Mouse (Mus musculus) cerebellum, adult 9-10 months (tissue): ENCODE results near the gene Arhgef17.

ENCODE experiments used
- DNase-seq: peaks from one replicate; pipeline ENCODE4 v3.0.0; 2022

The Arhgef17 gene

DNA sequence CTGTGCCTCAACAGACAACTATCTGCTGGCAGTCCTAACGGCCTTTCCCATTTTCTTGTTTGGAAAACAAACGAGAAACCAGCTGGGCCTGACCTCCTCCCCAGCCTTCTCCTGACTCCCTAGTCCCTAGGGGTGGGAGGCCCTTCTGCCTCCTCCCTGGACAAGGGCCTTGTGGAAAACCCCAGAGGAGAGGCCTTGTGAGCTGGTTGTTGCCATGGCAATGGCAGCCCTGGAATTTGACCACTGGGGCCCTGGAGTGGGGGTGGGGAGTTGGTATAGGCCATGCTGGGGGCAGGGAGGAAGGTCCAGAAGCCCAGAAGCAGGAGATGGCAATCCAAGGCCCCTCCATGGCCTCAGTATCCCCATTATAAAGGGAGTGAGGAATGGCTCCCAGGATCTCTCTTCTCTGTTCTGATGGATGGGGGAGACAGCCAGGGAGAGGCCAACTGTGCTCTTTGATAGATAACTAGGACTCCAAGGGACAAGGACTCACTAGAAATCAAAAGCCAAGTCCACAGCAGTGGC, 20.6 kb downstream of the Arhgef17 start:
- DNase-seq: no peak

- DNase-seq: no peak
These were observed 23.3 kb downstream of the Arhgef17 start for GRCm38 (mm10) chr7:100908567-100908966.

DNA sequence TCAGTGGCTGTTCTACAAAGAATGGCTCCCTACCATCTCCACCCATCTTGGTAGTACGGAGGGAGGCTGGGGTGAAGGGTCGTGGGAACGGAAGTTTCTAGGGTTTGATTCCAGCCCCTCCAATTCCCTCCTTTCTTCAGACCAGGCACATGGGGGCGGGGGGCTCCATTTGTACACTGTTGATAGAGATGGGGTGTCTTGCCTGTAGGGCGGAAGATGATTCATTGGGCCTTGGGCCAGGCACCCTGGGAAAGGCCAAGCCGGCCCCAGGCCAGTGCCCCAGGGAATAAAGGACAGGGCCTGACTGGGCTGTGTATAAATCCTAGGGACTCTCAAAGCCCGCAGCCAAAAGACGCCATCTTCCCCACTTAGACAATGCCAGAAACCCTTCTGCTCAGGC, 23.8 kb downstream of the Arhgef17 start:
- no peak for DNase-seq

DNA sequence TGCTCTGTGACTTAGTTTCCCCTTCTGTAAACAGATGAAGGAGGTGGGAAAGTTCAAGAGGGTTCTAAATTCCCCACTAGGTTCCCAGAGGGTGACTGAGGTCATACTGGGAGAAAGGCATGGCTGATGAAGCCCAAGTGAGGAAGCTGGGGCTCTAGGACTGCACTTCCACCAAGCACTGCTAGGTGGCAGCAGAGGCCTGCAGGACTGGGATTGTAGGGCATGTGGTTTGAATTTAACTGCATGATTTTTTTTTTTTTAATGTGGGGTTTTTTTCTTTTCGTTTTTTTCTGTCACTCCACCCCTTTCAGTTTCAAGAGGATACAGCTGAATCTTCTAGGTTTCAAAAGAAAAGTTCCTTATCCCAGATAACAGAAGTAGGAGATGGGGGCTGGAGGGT, 24.7 kb downstream of the Arhgef17 start:
- peak; percentile 82 for DNase-seq

DNA sequence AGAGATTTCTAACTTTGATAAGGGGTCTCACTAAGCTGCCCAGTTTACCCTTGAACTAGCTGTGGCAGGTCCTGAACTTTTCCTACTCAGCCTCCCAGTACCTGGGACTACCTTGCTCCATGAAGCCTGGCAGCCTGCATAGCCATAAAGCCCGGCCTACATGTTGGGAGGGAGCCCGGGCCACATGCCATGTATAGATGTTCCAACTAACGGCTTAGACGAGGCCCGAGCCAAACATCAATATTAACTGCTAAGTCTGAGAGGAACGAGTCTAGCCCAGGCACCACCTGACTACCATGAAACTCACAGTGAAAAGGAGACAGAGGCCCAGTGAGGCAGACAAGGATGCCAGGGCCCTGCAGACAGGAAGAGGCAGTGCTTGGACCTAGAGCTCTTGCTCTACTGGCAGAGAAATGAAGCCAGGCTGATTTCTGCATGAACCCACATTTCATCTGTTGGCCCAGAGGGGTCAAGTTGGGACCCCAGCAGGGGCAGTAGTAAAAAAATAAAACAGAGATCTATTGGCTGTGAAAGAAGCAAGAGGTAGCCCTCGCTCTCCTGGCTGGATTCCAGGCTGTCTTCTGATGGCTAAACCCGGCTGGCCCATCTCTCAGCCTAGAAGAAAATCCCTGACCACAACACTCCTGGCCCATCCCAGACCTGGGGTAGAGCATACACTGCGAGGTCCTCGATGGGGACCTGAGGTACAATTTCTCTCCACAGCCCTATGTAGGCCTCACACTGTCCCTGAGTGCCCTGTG, 25.7 kb downstream of the Arhgef17 start:
- DNase-seq: no peak

DNA sequence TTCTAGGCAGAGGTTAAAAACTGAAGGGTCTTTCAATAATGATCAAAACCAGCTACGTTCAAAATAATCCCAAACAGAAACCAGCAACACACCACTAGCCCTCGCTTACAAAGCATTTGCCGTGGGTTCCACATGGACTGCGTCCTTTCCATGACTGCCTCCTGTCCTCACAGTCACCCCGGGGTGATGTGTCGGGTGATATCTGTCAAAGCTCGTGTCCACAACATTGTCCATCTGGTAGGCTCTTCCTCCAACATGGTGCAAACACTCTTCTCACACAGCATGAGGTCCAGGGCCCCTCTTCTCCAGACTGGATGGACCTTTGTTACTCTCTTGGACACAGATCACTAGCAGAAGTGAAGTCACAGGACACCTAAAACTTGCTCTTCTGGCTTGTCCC, 26.9 kb downstream of the Arhgef17 start:
- DNase-seq: no peak

GRCm38 (mm10) chr7:100904612-100905011, 27.3 kb downstream of the Arhgef17 start:
- DNase-seq: no peak

DNA sequence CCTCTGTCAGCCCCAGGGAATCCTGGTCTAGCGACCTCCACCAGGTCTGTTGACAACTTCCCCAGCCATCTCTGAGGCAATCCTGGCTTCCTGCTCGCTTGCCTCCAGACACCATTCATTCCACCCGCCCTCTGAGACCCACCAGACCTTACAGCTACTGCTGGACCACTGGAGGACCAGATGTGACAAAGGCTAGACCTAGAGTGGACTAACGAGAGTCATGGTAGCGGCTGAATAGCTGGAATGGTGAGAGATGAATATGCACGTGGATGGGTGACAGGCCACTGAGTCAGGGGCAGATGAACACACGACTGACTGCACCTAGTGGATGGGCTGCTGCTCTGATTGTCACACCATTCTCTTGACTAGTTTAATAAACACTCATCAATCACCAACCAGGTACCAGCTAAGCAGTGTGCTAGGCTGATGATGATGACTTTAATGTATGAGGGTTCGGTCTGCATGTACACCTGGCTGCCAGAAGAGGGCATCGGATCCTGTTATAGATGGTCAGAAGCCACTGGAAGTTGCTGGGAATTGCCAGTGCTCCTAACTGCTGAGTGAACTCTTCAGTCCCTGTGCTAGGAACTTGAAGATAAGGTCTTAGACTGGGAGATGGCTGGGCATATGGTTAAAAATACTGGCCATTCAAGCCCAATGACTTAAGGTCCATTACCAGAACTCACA, 29.3 kb downstream of the Arhgef17 start:
- DNase-seq: peak; percentile 18

DNA sequence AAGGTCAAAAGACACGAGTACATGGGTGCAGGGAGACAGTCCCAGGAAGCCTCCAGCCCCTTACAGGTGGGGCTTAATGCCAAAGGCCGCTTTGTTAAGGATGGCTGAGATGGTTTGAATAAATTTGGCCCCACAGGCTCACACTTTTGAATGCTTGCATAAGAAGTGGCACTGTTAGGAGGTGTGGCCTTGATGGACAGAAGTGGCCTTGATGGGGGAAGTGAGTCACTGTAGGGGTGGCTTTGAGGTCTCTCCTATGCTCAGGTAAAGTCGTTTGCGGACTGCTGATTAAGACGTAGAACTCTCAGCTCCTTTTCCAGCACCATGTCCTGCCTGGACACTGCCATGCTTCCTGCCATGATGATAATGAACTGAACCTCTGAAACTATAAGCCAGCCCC, 34.1 kb downstream of the Arhgef17 start:
- no peak for DNase-seq

GRCm38 (mm10) chr7:100894833-100895226, 37.1 kb downstream of the Arhgef17 start:
- peak; percentile 50 for DNase-seq

- peak; percentile 75 for DNase-seq
These were observed 37.7 kb downstream of the Arhgef17 start for GRCm38 (mm10) chr7:100894057-100894832.

DNA sequence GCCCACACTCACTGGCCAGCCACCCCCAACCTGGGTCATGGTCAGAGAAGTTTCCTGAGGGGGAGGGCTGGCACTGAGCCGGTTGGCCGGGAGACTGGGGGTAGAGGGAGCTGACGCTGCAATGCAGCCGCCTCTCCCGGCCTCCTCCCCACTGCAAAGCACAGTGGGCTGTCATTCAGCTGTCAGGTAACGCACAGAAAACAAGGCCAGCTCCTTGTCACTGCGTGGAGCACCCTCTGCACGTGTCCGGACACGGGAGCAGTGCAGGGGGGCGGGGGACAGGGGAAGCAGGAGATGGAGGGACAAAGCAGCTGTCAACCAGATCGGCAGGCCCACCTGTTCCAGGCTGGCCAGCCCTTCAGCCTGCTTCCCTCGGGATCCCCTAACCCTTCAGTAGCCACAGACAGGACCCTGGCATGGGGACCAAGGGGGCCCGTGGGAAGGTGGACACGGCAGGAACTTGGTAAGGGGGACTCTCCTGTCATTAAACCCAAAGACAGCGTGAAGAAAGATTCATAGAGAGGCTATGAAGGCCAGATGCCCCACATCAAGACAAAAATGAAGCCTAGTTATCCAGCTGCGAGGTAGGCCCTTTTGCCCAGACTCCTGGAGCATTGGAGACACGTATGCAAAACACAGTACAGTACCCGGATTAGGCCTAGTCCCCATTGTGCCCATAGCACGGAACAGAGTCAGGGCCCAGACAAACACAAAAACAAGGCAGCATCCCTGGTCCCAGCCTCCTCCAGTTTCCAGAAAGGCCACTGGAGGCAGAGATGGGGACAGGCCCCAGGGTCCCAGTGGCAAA, 38.5 kb downstream of the Arhgef17 start:
- peak; percentile 75 for DNase-seq

GRCm38 (mm10) chr7:100886535-100886934, 45.4 kb downstream of the Arhgef17 start:
- DNase-seq: peak; percentile 72

GRCm38 (mm10) chr7:100884460-100884859, 47.4 kb downstream of the Arhgef17 start:
- no peak for DNase-seq

DNA sequence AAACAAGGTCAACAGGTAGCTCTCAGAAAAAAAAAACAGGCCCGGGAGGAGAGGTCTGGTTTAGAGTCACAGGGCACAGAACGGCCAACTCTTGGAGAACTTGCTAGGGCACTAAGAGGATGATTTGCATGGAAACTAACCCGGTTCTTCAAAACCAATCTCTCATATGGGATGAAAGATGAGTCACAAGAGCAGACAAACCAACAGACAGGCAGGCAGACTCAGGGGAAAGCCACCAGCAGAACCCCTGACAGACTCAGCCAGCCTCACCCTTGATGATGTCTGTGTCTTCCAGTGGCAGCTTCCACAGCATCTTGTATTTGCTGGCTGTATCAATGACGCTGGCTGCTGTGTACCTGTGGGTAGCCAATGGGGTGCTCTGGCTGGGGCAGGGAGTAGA, 50.0 kb downstream of the Arhgef17 start:
- no peak for DNase-seq

DNA sequence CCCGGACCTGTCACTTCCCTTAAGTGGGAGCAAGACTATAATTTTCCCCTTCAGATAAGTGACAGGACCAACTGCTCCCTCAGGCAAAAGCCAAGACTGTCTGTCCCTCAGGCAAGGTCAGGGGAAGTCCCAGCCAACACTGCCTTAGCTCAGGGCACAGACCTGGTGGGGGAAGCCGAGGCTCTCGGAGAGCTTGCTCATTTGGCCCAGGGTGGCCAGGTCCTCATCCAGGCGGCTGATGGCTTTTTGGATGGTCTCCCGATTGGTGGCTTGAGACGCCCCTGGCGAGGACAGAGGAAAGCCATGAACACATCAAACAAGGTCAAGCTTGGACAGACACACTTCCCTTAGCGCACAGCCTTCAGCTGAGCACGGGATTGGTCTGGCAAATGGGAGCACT, 50.4 kb downstream of the Arhgef17 start:
- DNase-seq: no peak

- peak; percentile 43 for DNase-seq
These were observed 52.3 kb downstream of the Arhgef17 start for GRCm38 (mm10) chr7:100879595-100879994.

- DNase-seq: no peak
These were observed 55.1 kb downstream of the Arhgef17 start for GRCm38 (mm10) chr7:100876771-100877170.

DNA sequence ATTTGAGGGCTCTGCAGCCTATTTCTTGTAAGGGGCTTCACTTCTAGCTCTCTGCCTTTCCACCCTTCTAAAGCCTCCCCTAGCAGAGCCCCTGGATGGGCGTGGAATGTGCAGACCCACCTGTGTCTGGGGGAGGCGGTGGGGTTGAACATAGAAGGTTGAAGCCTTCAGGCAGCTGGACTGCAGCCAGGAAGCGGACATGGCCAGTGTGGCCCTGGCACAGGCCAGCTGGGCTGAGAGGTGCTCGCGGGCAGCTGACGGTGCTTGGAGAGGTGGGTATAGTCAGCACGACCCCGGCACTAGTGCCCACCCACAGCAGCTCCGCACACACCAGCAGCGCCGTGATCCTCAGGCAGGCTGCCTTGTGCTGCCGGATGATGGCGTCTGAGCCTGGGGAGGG, 55.6 kb downstream of the Arhgef17 start:
- DNase-seq: no peak

- DNase-seq: no peak
These were observed 56.1 kb downstream of the Arhgef17 start for GRCm38 (mm10) chr7:100875822-100876221.

DNA sequence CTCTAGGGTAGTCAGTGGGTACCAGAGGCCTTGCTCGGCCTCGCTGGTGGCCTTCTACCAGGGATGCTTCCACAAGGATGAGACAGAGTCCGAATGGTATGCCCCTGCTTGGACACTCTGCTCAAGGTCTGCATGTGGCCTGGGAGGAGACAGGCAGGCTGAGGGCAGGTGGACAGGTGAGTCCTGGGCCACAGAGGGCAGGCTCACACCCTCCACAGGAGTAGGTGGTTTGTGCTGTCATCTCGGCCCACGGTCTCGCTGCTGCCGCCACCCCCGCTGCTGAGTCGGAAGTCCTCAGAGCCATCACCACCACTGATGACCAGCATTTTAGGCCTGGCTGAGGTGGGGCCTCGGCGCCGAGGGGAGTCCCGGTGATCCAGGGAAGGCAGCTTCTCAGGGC, 58.7 kb downstream of the Arhgef17 start:
- no peak for DNase-seq

- no peak for DNase-seq
These were observed 60.0 kb downstream of the Arhgef17 start for GRCm38 (mm10) chr7:100871892-100872291.

GRCm38 (mm10) chr7:100871355-100871754, 60.6 kb downstream of the Arhgef17 start:
- DNase-seq: no peak
